Mouse (Mus musculus) MEL (cell line): ENCODE measurements around the gene Tet3. TPM values are rescaled to one million over a fixed set of nuclear protein-coding genes. Genes with fewer than 3 reads are reported as not detected.

Experiments
- DNase-seq: peaks from one replicate; pipeline ENCODE4 v3.0.0; 2011; ENCODE audit warnings: low read depth, low spot score
- H3K27ac ChIP-seq: 2 replicates; pipeline ENCODE4 v1.5.1; 2012; ENCODE audit warnings: low read depth, mild to moderate bottlenecking, control low read depth, low read length, moderate library complexity; ENCODE audit not compliant: control insufficient read depth
- H3K27me3 ChIP-seq, 2 experiments: fragments of 150-350 bp in 1 of 2; sonication (generic) in 1 of 2; 2 replicates each; pipeline ENCODE4 v1.6.1; 2012; ENCODE audit warnings: low read length in 2 of 2, mild to moderate bottlenecking in 2 of 2, improper control_type of control experiment in 1 of 2, moderate library complexity in 1 of 2; ENCODE audit not compliant: insufficient read depth in 2 of 2, control insufficient read depth in 1 of 2
- H3K36me3 ChIP-seq, 2 experiments: 2 replicates each; pipeline ENCODE4 v1.6.1; 2012 to 2014; ENCODE audit warnings: low read length in 2 of 2, improper control_type of control experiment in 1 of 2, inconsistent platforms in 1 of 2, mild to moderate bottlenecking in 1 of 2; ENCODE audit not compliant: insufficient read depth in 2 of 2, control insufficient read depth in 1 of 2
- H3K4me1 ChIP-seq, 2 experiments: fragments of 150-350 bp in 1 of 2; sonication (generic) in 1 of 2; 2 replicates each; pipeline ENCODE4 v1.6.1; 2012; ENCODE audit warnings: low read length in 2 of 2, improper control_type of control experiment in 1 of 2, mild to moderate bottlenecking in 1 of 2; ENCODE audit not compliant: insufficient read depth in 2 of 2, control insufficient read depth in 1 of 2
- H3K4me3 ChIP-seq, 2 experiments: fragments of 150-350 bp in 1 of 2; sonication (generic) in 1 of 2; 2 replicates each; pipeline ENCODE4 v1.5.1; 2012; ENCODE audit warnings: low read depth in 2 of 2, low read length in 2 of 2, mild to moderate bottlenecking in 2 of 2, moderate library complexity in 2 of 2, control low read depth in 1 of 2, improper control_type of control experiment in 1 of 2; ENCODE audit not compliant: control insufficient read depth in 1 of 2, insufficient read depth in 1 of 2
- H3K79me2 ChIP-seq: 2 replicates; pipeline ENCODE4 v1.6.1; 2012; ENCODE audit warnings: mild to moderate bottlenecking, low read length, moderate library complexity; ENCODE audit not compliant: control insufficient read depth, poor library complexity, insufficient read depth
- H3K9ac ChIP-seq: 2 replicates; pipeline ENCODE4 v1.6.1; 2012; ENCODE audit warnings: low read depth, mild to moderate bottlenecking, control low read depth, low read length, moderate library complexity; ENCODE audit not compliant: control insufficient read depth, poor library complexity, severe bottlenecking
- H3K9me3 ChIP-seq: fragments of 150-350 bp; sonication (generic); replicated peaks from 2 replicates; pipeline ENCODE4 v1.6.1; 2012; ENCODE audit warnings: mild to moderate bottlenecking, low read length, improper control_type of control experiment, moderate library complexity; ENCODE audit not compliant: insufficient read depth
- BHLHE40 ChIP-seq: IDR thresholded peaks from 2 replicates; pipeline ENCODE4 v1.6.1; 2012; ENCODE audit warnings: low read depth, mild to moderate bottlenecking, inconsistent platforms, low read length, improper control_type of control experiment, borderline replicate concordance
- CHD2 ChIP-seq: IDR thresholded peaks from 2 replicates; pipeline ENCODE4 v1.6.1; 2011; ENCODE audit warnings: low read length, improper control_type of control experiment
- CTCF ChIP-seq, 3 experiments: IDR thresholded peaks in 2 of 3; conservative IDR thresholded peaks in 1 of 3; 2 replicates each; pipeline ENCODE4 v1.5.1; 2011 to 2012; ENCODE audit warnings: low read length in 3 of 3, low read depth in 2 of 3, mild to moderate bottlenecking in 2 of 3, improper control_type of control experiment in 1 of 3, inconsistent platforms in 1 of 3, mixed read lengths in 1 of 3, moderate library complexity in 1 of 3; ENCODE audit not compliant: control insufficient read depth in 1 of 3, insufficient read depth in 1 of 3, poor library complexity in 1 of 3, severe bottlenecking in 1 of 3
- GABPA ChIP-seq: IDR thresholded peaks from 2 replicates; pipeline ENCODE4 v1.6.1; 2012; ENCODE audit warnings: low read depth, mild to moderate bottlenecking, inconsistent platforms, low read length, improper control_type of control experiment, moderate library complexity
- MAFK ChIP-seq: IDR thresholded peaks from 2 replicates; pipeline ENCODE4 v1.6.1; 2011; ENCODE audit warnings: low read depth, mild to moderate bottlenecking, low read length, improper control_type of control experiment, borderline replicate concordance
- MAX ChIP-seq: IDR thresholded peaks from 2 replicates; pipeline ENCODE4 v1.6.1; 2011; ENCODE audit warnings: low read length, improper control_type of control experiment
- MAZ ChIP-seq: IDR thresholded peaks from 2 replicates; pipeline ENCODE4 v1.6.1; 2012; ENCODE audit warnings: low read depth, mild to moderate bottlenecking, inconsistent platforms, low read length, improper control_type of control experiment
- MXI1 ChIP-seq: IDR thresholded peaks from 2 replicates; pipeline ENCODE4 v1.6.1; 2011; ENCODE audit warnings: mild to moderate bottlenecking, low read depth, low read length, improper control_type of control experiment
- MYB ChIP-seq: IDR thresholded peaks from 2 replicates; pipeline ENCODE4 v1.6.1; 2011; ENCODE audit warnings: mild to moderate bottlenecking, low read depth, low read length, improper control_type of control experiment
- MYC ChIP-seq: IDR thresholded peaks from 2 replicates; pipeline ENCODE4 v1.6.1; 2011; ENCODE audit warnings: low read depth, mild to moderate bottlenecking, low read length, improper control_type of control experiment, moderate library complexity
- NELFE ChIP-seq: IDR thresholded peaks from 2 replicates; pipeline ENCODE4 v1.6.1; 2011; ENCODE audit warnings: low read depth, low read length, improper control_type of control experiment
- NRF1 ChIP-seq: IDR thresholded peaks from 2 replicates; pipeline ENCODE4 v1.6.1; 2014; ENCODE audit warnings: low read depth, mild to moderate bottlenecking, inconsistent platforms, low read length, improper control_type of control experiment, moderate library complexity; ENCODE audit not compliant: poor library complexity, insufficient read depth, severe bottlenecking
- POLR2A ChIP-seq, 2 experiments: IDR thresholded peaks; 2 replicates each; pipeline ENCODE4 v1.6.1; 2011 to 2012; ENCODE audit warnings: low read length in 2 of 2, mild to moderate bottlenecking in 2 of 2, control low read depth in 1 of 2, improper control_type of control experiment in 1 of 2, low read depth in 1 of 2, moderate library complexity in 1 of 2; ENCODE audit not compliant: control insufficient read depth in 1 of 2, insufficient read depth in 1 of 2, poor library complexity in 1 of 2
- POLR2AphosphoS5 ChIP-seq: IDR thresholded peaks from 2 replicates; pipeline ENCODE4 v1.6.1; 2012; ENCODE audit warnings: low read depth, borderline replicate concordance, mild to moderate bottlenecking, inconsistent platforms, low read length, moderate library complexity, mixed read lengths
- RAD21 ChIP-seq: IDR thresholded peaks from 2 replicates; pipeline ENCODE4 v1.6.1; 2011; ENCODE audit warnings: mild to moderate bottlenecking, low read depth, low read length, improper control_type of control experiment
- RCOR1 ChIP-seq: IDR thresholded peaks from 2 replicates; pipeline ENCODE4 v1.6.1; 2012; ENCODE audit warnings: low read depth, mild to moderate bottlenecking, inconsistent platforms, low read length, improper control_type of control experiment
- SMC3 ChIP-seq: IDR thresholded peaks from 2 replicates; pipeline ENCODE4 v1.6.1; 2011; ENCODE audit warnings: low read depth, low read length, improper control_type of control experiment
- TAL1 ChIP-seq: IDR thresholded peaks from 2 replicates; pipeline ENCODE4 v1.6.1; 2012; ENCODE audit warnings: mild to moderate bottlenecking, inconsistent platforms, low read length, moderate library complexity, mixed read lengths
- TCF12 ChIP-seq: IDR thresholded peaks from 2 replicates; pipeline ENCODE4 v1.6.1; 2014; ENCODE audit warnings: low read depth, mild to moderate bottlenecking, inconsistent platforms, low read length, improper control_type of control experiment, moderate library complexity
- ZKSCAN1 ChIP-seq: IDR thresholded peaks from 2 replicates; pipeline ENCODE4 v1.6.1; 2012; ENCODE audit warnings: low read depth, mild to moderate bottlenecking, inconsistent platforms, low read length, improper control_type of control experiment, moderate library complexity
- ZNF384 ChIP-seq: IDR thresholded peaks from 2 replicates; pipeline ENCODE4 v1.6.1; 2012; ENCODE audit warnings: low read depth, mild to moderate bottlenecking, inconsistent platforms, low read length, improper control_type of control experiment
- polyA plus RNA-seq, 2 experiments: library from polyadenylated mRNA; stranded (reverse) in 1 of 2; unstranded in 1 of 2; fragments of >175 nt in 1 of 2; fragments of >200 nt in 1 of 2; gene quantifications; 2 replicates each; pipeline versions ENCODE4 v1.2.1 to v1.2.4; 2012; ENCODE audit warnings: low replicate concordance in 2 of 2, low read depth in 1 of 2; ENCODE audit not compliant: insufficient read length in 2 of 2, insufficient read depth in 1 of 2, missing spikeins in 1 of 2
- total RNA-seq: library from RNA; depleted of rRNA; stranded (reverse); fragments of 300-350 nt; gene quantifications from 2 replicates; pipeline ENCODE4 v1.2.3, GENCODE M21; 2012

The Tet3 gene
- total and polyA plus RNA-seq, 3 experiments = 11.6 to 35.3 (median 22.9) TPM

- no peaks in the 10 kb centered on the region for H3K36me3 ChIP-seq
- no peak for DNase-seq
- no peaks in the 10 kb centered on the region for H3K27me3 ChIP-seq
- no peak for TF ChIP-seq RCOR1
- no peak for TF ChIP-seq GABPA
- TF ChIP-seq TCF12 = no peak
- no peak for TF ChIP-seq MAFK
- no peak for TF ChIP-seq MYC
- TF ChIP-seq MYB = no peak
- no peak for TF ChIP-seq CTCF (IDR thresholded peaks at IDR 0.05 in 2 of 3, conservative IDR thresholded peaks at IDR 0.05 in 1 of 3; ENCODE audit: control insufficient read depth in 1 of 3, insufficient read depth in 1 of 3, low read depth in 2 of 3, low read length in 3 of 3, poor library complexity in 1 of 3, severe bottlenecking in 1 of 3)
- no peak for TF ChIP-seq ZNF384
- no peak for TF ChIP-seq POLR2AphosphoS5
- H3K9ac ChIP-seq = no peak overlapping the region
- no peaks in the 10 kb centered on the region for H3K9me3 ChIP-seq
- H3K4me1 ChIP-seq = no peaks in the 10 kb centered on the region
- H3K27ac ChIP-seq = no peak overlapping the region
- H3K4me3 ChIP-seq = no peak overlapping the region
- no peaks in the 10 kb centered on the region for H3K79me2 ChIP-seq
Observed at GRCm38 (mm10) chr6:83473240-83473639, 14.4 kb upstream of the Tet3 start.

GRCm38 (mm10) chr6:83471739-83472138, 12.9 kb upstream of the Tet3 start:
- no peaks in the 10 kb centered on the region for H3K36me3 ChIP-seq
- H3K9me3 ChIP-seq = no peaks in the 10 kb centered on the region
- no peak overlapping the region for H3K4me3 ChIP-seq
- DNase-seq = no peak
- no peak overlapping the region for H3K27ac ChIP-seq
- peaks cover 0 to under 1% of the 10 kb centered on the region in 2 experiments; a peak in 1 of 4 replicates for H3K27me3 ChIP-seq
- TF ChIP-seq CHD2 (no peak), TCF12 (no peak), RCOR1 (no peak), NRF1 (no peak), SMC3 (no peak), POLR2A (IDR thresholded peaks at IDR 0.05; ENCODE audit: control insufficient read depth in 1 of 2, insufficient read depth in 1 of 2, low read depth in 1 of 2, low read length in 2 of 2, poor library complexity in 1 of 2) (no peak), NELFE (no peak), MAX (no peak), CTCF (IDR thresholded peaks at IDR 0.05 in 2 of 3, conservative IDR thresholded peaks at IDR 0.05 in 1 of 3; ENCODE audit: control insufficient read depth in 1 of 3, insufficient read depth in 1 of 3, low read depth in 2 of 3, low read length in 3 of 3, poor library complexity in 1 of 3, severe bottlenecking in 1 of 3) (no peak), MXI1 (no peak), BHLHE40 (no peak), GABPA (no peak), ZKSCAN1 (no peak), TAL1 (no peak), MYC (no peak), RAD21 (no peak), MAZ (no peak)
- H3K9ac ChIP-seq = no peak overlapping the region
- H3K79me2 ChIP-seq = no peaks in the 10 kb centered on the region
- no peaks in the 10 kb centered on the region for H3K4me1 ChIP-seq
